Mouse (Mus musculus): ENCODE measurements around the gene Golm1.
"Not testable (repeated sequence)": the region's sequence is repeated elsewhere in the genome, so short reads cannot be mapped to it uniquely, and the experiment has no call there.

The Golm1 gene

DNA sequence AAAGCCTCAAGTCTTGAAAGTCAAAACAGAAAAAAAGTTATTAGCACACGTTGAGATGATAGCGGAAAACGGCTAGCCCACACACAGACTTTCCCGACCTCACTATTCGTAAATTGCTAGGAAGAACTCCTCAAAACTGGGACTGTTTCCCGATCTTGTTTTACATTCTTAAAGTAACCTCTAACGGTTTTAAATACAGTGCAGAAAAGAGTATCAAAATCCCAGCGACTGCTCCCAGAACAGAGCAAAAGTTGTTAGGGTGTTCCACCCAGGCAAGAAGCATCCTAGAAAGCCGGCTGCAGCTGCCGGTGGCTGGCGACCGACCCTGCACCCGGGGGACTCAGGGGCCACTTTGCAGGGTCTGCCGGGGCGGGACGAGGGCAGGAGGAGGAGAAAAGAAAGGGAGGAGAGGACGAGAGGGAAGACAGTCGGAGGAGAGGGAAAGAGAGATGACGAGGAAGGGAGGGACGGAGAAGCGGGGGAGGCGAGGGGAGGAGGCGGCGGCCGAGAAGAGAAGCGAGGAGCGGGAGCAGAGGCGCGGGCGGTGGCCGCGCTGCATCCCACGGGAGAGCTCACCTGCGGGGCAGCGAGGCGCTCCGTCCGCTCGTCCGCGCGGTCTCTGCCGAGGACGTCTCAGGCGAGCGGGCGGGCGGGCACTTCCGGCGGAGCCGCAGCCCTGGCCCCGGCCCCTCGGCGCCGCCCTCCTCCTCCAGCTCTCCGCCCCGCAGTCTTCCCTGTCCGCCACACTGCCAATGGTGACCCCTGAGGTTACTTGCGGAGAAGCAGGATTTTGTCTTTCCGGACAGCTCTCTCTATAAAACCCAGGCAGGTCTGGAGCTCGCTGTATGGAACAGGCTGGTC lies at the start of gene Golm1:
TSS of gene Golm1 (minus strand) at position 661 of the 861 bp plus-strand sequence.
- peak; percentile 59 for DNase-seq (ENCODE audit: low read depth, low spot score)

DNA sequence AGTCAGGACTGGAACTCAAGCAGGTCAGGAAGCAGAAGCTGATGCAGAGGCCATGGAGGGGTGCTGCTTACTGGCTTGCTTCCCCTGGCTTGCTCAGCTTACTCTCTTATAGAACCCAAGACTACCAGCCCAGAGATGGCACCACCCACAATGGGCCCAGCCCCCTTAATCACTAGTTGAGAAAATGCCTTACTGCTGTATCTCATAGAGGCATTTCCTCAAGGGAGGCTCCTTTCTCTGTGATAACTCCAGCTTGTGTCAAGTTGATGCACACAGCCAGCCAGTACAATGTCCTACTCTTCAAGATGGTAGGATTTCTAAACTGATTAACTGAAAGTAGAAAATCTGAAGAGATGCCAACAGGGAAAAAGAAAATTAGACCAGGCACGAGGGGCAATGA lies 46.5 kb upstream of the Golm1 start:
- DNase-seq (ENCODE audit: low read depth, low spot score): not testable (repeated sequence)

DNA sequence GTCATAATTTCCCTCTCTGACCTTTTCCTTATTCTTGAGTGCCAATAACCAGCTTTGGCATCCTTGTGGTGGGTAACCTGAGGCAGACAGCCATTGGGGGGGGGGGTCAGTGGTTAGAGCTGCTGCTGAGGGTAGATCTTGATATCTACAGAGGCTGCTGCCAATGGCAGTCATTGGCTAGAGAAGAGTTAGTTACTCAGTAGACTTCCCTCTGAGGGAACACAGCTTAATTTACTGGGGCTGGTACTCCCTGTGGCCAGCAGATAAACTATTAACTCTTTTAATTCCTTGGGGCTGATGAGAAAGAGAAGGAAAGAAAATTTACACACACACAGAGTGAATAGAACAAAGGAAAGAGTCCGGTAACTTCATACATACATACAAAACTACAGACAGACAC lies 43.9 kb upstream of the Golm1 start:
- no peak for DNase-seq (ENCODE audit: low read depth, low spot score)

DNA sequence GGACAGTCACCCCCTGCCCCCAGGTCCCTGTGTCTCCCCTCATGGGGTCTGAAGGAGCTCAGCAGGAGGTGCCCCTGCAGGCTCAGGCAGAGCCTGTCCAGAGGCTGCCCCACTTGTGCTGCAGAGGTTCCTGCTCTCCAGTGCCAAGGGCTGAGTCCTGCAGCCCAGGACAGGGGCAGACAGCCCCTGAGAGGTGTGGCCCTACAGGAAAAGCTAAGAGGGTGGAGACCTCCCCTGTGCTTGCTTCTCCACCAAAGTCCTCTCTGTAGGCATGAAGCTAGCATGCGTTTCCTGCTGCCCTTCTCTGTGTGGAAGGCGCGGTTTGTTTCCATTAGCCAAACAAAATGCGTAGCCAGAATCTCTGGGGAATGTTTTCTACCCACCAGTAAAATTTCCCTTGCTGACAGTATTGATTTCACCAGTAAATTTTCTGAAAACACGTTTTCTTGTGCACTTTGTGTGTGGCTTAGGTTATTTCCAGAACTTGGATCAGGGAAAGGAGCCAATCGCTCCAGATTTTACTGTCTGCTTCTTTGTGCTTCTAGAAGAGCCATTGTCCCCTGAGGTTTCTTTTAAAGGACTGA lies 43.3 kb upstream of the Golm1 start:
- not testable (repeated sequence) for DNase-seq (ENCODE audit: low read depth, low spot score)

DNA sequence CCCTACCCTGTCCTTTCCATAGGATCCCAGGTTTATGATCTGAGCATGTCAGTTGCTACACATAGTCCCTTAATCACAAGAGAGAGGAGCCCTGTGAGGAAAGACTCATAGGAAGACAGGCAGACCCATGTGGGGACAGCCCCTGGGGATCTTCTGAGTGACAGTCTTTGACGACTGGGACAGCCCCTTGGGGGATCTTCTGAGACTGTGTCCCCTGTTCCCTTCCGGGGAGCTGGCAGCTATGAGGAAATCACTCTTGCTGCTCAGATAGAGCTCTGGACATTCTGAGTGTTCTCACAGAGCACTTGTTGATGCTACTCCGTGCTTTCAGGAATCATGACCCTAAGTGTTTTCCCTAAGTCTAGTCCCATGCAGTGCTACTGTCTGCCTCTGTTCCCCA lies 38.1 kb upstream of the Golm1 start:
- DNase-seq (ENCODE audit: low read depth, low spot score): no peak

DNA sequence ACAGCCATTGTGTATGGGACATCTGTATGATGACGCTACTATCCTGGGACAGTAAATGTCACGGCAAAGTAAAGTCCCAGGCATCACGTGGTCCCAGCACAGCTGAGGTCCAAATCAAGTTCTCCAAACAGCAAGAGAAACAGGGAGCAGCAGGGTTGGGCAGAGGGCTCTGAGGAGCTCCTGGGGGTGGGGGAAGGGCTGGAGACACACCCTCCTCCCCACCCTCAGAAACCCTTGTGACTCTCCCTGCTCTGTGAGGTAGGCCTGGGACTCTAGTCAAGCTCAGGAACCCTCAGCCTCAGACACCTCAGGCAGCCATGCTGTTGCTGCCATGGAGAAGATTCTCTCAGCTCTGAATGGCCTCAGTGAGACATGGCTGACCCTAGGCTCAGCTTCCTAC lies 36.4 kb upstream of the Golm1 start, which contains the start of gene Spata31d1b:
TSS of gene Spata31d1b (plus strand) at position 301 of the 400 bp plus-strand sequence.
- not testable (repeated sequence) for DNase-seq (ENCODE audit: low read depth, low spot score)

DNA sequence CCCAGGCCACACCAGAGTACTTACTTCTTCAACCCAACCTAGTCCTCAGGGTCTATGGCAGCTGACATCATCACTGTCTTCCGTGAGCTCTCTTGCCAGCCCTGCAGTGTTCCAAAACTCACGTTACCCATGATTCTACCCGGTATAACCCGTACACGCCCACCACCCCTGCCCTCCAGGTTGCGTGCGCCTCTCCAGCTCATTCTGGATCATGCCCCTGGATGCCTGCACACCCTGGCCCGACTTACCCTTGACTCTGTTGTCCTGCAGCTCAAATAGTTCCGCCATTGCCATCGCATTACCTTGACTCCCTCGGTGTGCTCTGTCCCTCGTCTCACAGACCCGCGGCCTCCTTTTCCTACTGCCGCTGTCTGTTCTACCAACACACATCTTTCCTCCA lies 34.6 kb upstream of the Golm1 start, which contains the start of gene Spata31d1a:
TSS of gene Spata31d1a (minus strand) at position 101 of the 400 bp plus-strand sequence.
- DNase-seq (ENCODE audit: low read depth, low spot score): no peak

DNA sequence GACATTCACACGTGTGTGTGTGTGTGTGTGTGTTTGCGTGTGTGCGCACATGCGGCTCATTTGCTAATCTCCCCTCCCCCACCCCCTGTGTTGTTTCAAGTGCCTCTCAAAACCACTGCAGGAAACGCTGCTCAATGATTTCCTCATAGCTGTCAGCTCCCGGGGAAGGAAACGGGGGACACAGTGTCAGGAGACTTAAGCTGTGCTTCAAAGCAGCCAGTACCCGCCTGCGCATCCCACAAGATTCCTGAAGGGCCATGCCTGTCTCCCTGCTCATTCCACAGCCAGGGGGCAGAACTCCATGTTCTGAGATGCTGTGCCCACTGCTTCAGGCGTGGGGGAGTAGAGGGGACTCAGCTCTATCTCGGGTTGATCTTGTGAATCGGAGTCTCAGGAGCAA lies 29.0 kb upstream of the Golm1 start:
- peak; percentile 59 for DNase-seq (ENCODE audit: low read depth, low spot score)

DNA sequence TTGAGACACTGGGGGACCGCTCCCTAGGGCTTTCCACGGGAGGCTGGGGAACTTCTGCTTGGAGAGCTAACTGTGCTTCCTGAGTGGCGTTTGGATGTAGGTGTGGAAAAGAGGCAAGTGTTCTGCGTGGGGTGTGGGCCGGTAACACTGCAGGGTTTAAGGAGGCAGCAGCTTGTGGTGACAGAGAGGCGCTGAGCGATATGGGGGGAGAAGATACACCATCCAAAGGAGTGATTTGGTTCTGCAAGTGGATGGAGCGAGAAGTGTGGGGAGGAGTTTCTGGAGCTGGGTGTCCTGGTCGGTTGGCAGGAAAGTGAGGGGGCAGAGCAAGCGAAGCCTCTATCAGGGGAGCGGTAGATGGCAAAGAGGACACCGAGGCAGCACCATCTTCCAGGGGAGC lies 27.9 kb upstream of the Golm1 start:
- DNase-seq (ENCODE audit: low read depth, low spot score): peak; percentile 76

DNA sequence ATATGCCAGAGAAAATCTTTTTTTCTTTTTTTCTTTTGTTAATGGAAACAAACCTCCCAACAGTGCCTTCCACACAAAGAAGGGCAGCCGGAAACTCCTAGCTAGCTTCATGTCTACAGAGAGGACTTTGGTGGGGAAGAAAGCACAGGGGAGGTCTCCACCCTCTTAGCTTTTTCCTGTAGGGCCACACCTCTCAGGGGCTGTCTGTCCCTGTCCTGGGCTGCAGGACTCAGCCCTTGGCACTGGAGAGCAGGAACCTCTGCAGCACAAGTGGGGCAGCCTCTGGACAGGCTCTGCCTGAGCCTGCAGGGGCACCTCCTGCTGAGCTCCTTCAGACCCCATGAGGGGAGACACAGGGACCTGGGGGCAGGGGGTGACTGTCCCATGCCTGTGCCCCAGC lies 24.5 kb upstream of the Golm1 start:
- not testable (repeated sequence) for DNase-seq (ENCODE audit: low read depth, low spot score)

DNA sequence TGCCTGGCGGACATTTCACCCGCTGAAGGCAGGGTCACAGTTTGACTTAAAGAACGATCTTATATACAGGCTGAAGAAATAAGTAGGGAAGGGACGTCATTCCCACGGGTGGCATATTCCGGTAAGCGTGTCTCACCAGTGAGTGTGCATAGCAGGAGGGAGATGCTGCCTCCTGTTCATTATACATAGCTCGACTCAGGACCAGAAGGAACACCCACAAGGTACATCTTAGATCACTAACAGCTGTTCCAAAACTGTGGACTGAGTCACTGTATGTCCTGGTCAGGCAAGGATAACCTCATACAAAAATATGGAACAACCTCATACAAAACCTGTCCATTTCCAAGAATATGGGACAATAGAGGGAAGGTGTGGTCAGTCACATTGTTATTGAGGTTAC lies 23.5 kb upstream of the Golm1 start:
- peak; percentile 71 for DNase-seq (ENCODE audit: low read depth, low spot score)

DNA sequence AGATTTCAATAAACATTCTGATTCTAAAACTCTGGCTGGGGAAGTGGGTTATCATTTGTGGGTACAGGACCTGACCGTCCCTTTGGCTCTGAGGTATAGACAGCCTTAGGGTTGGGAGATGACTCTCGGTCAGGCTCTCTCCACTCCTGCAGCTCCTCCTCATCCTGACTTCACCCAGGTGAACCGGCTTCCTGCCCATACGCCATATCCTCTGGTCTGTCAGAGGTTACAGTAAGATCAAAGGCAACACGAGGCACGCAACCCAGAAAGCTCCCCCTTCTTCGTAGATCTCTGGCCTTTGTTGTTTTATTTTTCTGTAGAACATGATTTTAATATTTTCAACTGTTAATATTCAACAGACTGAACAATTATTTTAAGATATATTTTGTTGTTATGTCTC lies 20.2 kb upstream of the Golm1 start:
- no peak for DNase-seq (ENCODE audit: low read depth, low spot score)

DNA sequence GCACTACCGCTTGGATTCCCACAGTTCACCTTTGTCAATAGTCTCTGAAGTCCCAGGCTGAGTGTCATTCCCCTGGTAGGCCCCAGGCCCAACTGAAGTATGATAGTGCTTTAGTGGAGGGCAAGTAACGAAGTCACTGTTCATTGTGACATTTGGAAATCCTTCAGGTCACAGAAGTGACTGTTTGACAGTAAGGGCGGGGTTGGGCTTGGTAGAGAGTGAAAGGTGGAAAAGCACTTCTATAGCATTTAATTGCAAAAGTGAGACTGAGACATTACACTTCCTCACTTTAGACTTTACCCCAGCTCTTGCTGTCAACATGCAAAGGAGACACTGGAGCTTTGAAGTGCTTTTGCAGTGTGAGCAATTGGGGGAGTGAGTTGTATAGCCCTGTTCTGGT lies 18.4 kb upstream of the Golm1 start, which contains the start of gene 4921517D22Rik:
TSS of gene 4921517D22Rik (minus strand) at position 101 of the 400 bp plus-strand sequence.
- DNase-seq (ENCODE audit: low read depth, low spot score): no peak

DNA sequence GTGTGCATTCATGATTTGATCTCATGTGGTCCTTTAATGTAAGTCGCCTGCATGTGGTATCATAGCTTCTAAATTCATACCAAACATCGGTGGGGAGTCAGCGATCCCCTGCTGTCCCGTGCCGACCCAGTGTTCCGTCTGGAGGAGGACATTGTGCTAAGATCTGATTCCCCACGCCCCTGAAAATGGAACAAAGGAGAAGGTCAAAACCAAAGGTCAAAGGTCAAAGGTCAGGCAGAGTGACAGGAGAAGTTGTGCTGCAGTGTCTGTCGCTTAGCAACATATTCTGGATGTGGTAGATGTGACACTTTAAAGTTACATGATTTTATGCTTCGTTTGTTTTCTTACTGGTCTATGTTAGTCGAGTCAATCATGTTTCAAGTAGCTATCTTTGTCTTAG lies 15.9 kb upstream of the Golm1 start:
- no peak for DNase-seq (ENCODE audit: low read depth, low spot score)

DNA sequence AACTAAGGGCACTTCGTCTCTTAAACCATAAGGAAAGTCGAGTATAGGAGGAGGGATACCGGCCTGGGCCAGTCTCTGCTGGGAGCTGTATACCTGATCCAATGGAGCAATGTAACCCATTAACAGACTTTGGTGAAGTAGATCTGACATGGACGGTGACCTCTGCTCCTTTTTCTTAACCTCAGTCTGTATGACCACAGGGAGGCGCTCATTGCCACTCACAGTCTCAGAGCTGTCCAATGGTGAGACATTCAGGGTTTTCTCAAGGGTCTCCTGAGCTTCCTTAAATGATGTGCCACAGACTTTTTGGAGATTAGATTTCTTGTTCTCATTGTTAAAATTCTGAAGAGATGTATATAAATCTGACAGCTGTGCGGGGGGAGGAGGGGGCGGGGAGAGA lies 15.0 kb upstream of the Golm1 start:
- DNase-seq (ENCODE audit: low read depth, low spot score): no peak

DNA sequence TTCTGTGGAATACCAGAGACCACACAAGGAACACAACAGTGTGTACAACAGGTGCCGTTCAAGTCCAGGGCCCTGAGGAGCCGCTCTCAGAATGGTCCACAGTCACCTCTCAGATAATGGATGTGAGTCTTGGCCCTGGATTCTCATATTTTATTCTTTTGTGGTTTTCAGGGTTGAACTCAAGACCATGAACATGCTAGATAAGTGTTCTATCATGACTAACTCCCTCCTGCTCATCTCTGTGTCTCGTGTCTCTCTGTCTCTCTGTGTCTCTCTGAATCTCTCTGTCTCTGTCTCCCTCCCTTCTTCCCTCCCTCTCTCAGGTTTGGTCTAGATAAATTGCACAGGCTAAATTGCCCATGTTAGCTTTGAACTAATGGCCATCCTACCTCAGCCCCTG lies 14.2 kb upstream of the Golm1 start:
- no peak for DNase-seq (ENCODE audit: low read depth, low spot score)

DNA sequence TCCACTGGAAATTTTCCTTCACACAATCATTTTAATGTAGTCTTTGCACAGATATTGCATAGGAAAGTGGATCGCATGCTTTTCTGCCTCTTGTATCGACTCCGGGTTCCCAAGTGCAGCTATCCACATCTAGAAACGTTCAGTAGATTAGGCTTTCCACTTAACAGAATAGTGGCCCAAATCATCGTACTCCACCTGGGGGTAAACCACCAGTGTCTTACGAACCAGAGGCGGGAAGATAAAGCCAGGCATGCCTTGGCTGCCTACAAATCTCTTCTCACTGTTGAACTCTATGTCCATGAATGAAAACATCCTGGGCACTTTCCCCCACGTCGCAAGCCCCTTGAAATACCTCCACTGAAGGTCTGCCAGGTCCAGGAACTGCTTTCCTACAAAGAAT lies 13.7 kb upstream of the Golm1 start:
- DNase-seq (ENCODE audit: low read depth, low spot score): no peak

DNA sequence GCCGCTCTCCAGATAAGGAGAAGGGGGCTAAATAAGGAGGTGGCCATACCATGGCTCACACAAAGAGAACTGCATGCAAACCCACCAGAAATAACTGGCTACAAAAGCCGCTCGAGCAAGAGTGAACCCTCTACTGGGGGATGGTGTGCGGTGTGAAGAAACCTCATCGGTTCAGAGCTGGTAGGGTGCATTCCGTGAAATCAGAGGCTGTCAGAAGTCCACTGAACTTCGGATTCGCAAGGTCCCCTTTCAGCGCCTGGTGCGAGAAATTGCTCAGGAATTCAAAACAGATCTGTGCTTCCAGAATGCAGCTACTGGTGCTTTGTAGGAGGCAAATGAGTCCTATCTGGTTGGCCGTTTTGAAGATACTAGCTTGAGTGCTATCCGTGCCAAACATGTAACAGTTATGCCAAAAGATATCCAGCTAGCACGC lies 12.7 kb upstream of the Golm1 start:
- DNase-seq (ENCODE audit: low read depth, low spot score): no peak

DNA sequence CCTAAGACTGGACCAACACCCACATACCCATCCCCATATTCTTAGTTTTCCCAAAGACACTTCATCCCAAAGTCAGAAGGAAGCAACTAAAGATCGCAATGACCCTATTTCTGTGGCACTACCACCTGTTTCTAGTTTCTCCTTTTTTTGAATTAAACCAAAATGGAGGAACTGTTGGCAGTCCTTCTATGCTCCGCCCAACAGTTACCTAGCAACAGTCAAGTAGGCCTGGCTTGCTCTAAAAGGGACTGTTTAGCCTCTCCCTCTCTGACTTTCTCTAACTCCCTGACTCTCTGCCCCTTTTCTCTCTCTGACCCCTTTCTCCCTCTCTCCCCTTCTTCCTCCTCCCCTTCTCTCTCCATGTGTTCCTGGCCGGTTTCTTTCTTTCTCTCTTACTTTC lies 9.6 kb upstream of the Golm1 start:
- DNase-seq (ENCODE audit: low read depth, low spot score): no peak

DNA sequence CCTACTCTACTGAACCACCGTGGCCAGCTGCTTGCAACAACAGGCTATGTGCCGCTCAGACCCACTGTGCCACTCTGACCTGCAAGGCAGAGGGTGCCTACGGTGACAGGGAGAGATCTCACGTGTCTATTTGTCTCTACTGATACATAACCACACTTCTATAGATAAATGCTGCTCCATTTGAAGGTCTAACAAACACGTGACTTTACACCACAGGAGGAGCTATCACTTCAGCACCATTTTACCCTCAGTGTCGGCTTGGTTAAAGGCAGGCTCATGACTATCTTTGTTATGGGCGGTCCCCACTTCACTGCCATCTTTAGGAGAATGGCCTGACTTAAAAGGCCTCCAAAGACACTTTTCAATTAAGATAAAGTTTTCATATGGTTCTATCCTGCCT lies 7.0 kb upstream of the Golm1 start:
- no peak for DNase-seq (ENCODE audit: low read depth, low spot score)

DNA sequence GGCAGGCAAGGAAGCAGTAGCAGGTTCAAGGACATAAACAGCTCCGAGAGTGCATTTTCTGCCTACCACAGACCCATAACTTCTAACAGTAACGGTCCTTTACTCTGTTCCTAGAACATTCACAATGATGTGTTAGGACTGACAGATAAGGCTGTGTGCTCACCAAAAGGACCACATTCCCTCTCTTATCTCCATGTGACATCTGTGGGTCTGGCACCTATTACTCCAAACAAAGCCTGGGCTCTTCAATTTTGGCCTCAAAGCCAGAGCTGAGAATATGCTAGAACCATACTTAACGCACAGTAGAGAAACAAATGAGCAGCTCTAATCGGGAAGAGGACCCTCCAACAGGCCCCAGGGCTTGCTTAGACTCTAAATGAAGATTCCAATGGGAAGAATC lies 4.3 kb upstream of the Golm1 start:
- DNase-seq (ENCODE audit: low read depth, low spot score): no peak

DNA sequence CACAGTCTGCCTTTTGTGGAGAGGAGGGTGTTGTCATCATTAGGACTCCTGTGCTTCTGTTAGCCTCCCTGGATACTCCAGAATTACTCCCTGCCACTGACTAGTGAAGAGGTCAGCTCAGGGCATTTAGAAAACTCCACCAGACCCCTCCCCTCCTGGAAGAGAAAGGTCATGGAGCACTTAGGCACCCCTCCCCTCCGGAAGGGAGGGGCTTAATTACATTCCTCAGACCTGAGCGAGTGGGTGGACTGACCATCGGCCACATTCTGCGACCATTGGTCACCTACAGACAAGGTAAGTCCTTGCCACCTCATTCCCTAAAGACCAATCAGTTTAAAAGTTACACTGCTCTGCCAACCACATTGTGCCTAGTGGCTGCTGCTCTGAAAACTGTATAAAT lies 3.7 kb upstream of the Golm1 start:
- DNase-seq (ENCODE audit: low read depth, low spot score): no peak
